Mouse (Mus musculus) brain, embryonic 14.5 days (tissue): ENCODE measurements around the gene Slc4a5. TPM values are rescaled to one million over a fixed set of nuclear protein-coding genes. Genes with fewer than 3 reads are reported as not detected.

Source experiments
- DNase-seq: peaks from one replicate; pipeline ENCODE4 v3.0.0-alpha.2; 2011; ENCODE audit warnings: low read depth
- CTCF ChIP-seq: fragments of 200-500 bp; IDR thresholded peaks from 2 replicates; pipeline ENCODE4 v1.5.1; 2012; ENCODE audit warnings: inconsistent platforms, mild to moderate bottlenecking, moderate library complexity, borderline replicate concordance; ENCODE audit not compliant: insufficient read depth, insufficient read length; ENCODE audit errors: extremely low read depth
- POLR2A ChIP-seq: fragments of 200-500 bp; IDR thresholded peaks from 2 replicates; pipeline ENCODE4 v1.6.1; 2012; ENCODE audit warnings: mild to moderate bottlenecking, inconsistent platforms, borderline replicate concordance; ENCODE audit not compliant: poor library complexity, insufficient read depth, insufficient read length, severe bottlenecking; ENCODE audit errors: extremely low read depth
- polyA plus RNA-seq: library from polyadenylated mRNA; depleted of rRNA; stranded (reverse); fragments of >200 nt; gene quantifications from 2 replicates; pipeline ENCODE4 v1.2.3, GENCODE M21; 2012

Gene Slc4a5
- polyA plus RNA-seq, 1 experiment, result 7.0 TPM

GRCm38 (mm10) chr6:83273733-83274132, 54.1 kb downstream of the Slc4a5 start:
- TF ChIP-seq POLR2A (no peak), CTCF (no peak)
- no peak for DNase-seq

- DNase-seq, result no peak
- TF ChIP-seq POLR2A (no peak), CTCF (no peak)
These were observed 57.5 kb downstream of the Slc4a5 start for GRCm38 (mm10) chr6:83277151-83277550.

GRCm38 (mm10) chr6:83278881-83279280, 59.3 kb downstream of the Slc4a5 start:
- no peak for DNase-seq
- TF ChIP-seq CTCF (peak; percentile 52; the same call in 1 of the 2 replicates), POLR2A (no peak)

- TF ChIP-seq POLR2A (no peak), CTCF (peak; percentile 53; the same call in 1 of the 2 replicates)
- peak; percentile 9 for DNase-seq
These were observed 60.8 kb downstream of the Slc4a5 start for GRCm38 (mm10) chr6:83280256-83280955.

- TF ChIP-seq POLR2A (no peak), CTCF (no peak)
- DNase-seq, result no peak
These were observed 81.0 kb downstream of the Slc4a5 start for GRCm38 (mm10) chr6:83300447-83301229.

- TF ChIP-seq CTCF (no peak), POLR2A (no peak)
- no peak for DNase-seq
These were observed 81.7 kb downstream of the Slc4a5 start for GRCm38 (mm10) chr6:83301294-83301693.

- DNase-seq, result no peak
- TF ChIP-seq CTCF, result no peak
- TF ChIP-seq POLR2A, result no peak
These were observed 82.6 kb downstream of the Slc4a5 start for GRCm38 (mm10) chr6:83302264-83302663.

GRCm38 (mm10) chr6:83309017-83309416, 89.4 kb downstream of the Slc4a5 start:
- TF ChIP-seq CTCF (no peak), POLR2A (no peak)
- no peak for DNase-seq

- no peak for DNase-seq
These were observed 91.6 kb downstream of the Slc4a5 start for GRCm38 (mm10) chr6:83311206-83311605.

GRCm38 (mm10) chr6:83312021-83312420, 92.4 kb downstream of the Slc4a5 start:
- no peak for DNase-seq
- TF ChIP-seq POLR2A (no peak), CTCF (no peak)

More at GRCm38 (mm10) chr6:83311206-83311605, 91.6 kb downstream of the Slc4a5 start:
- no peak for TF ChIP-seq POLR2A

- TF ChIP-seq CTCF (no peak), POLR2A (no peak)
These were observed 92.9 kb downstream of the Slc4a5 start for GRCm38 (mm10) chr6:83312514-83312913.

More at GRCm38 (mm10) chr6:83312514-83312913, 92.9 kb downstream of the Slc4a5 start:
- DNase-seq, result no peak
